Mouse (Mus musculus) skeletal muscle tissue, adult 2 months (tissue): ENCODE results near the gene Gdf15.

Experiments used
- DNase-seq: peaks from one replicate; pipeline ENCODE4 v3.0.0-alpha.2; 2012; ENCODE audit warnings: low read depth, low spot score

Gene Gdf15

DNA sequence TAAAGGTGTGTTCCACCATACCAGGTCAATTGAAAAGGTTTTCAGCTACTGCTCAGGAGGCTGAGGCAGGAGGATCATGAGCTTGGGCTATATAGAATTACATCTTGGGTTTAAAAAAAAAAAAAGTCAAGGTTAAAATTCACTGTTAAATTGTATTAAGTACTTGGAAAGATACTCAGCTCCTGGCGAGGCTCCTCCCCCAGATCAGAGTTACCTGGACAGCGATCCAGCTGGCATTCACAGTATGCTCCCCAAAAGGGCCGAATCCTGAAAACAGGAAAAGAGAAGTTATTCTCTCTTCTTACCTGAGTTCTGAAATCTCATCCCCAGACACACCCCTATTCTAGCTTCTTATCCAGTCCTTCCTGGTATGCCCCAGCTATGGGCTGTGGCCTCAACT is 25.0 kb upstream of the Gdf15 start:
- DNase-seq, result no peak

DNA sequence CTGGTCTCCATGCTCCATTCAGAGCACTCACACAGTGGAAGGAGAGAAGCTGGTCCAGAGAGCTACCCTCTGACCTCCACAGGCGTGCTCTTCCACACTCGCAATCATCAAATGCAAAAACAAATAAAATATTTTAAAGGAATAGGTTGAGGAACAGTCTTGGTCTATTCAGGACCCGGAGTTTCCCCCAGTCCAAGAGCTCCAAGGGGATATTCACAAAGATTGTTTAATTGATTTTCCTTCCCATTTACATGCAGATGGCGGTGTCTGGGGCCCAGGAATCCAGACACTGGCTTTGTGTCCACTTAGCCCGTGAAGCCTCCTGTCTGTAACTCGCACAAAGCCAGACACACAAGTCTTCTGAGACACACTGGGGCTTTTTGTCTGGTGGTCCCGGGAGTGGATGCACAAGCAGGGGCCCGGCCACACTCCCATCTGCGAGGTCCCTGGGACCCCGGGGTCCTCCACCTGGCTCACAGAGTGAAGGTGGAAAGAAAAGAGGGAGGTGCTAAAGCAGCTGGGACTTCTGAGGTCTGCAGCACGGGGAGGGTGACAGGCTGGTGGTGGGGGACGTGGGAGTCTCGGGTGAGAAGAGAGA is 24.0 kb upstream of the Gdf15 start:
- no peak for DNase-seq

- no peak for DNase-seq
Measured at GRCm38 (mm10) chr8:70655469-70655868, 23.2 kb upstream of the Gdf15 start.

DNA sequence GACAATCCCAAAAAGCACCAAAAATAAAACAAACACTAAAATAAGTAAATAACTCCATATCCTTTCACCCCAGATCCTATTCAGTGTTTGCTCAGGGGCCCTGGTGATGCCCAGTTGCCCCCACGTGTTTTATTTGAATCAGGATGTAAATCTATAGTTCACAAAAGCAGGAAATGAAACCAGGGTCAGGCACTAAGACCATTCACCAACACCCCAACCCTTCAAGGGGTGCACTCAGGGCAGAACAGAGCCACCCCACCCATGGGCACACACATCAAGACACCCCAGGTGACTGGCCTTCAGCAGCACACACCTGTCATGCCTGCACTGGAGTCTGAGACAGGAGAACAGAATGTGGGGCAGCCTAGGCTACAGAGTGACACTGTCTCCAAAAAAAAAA is 21.9 kb upstream of the Gdf15 start:
- DNase-seq, result no peak

GRCm38 (mm10) chr8:70653226-70653625 is 21.0 kb upstream of the Gdf15 start:
- no peak for DNase-seq

GRCm38 (mm10) chr8:70650351-70650750 is 18.1 kb upstream of the Gdf15 start:
- DNase-seq, result no peak

GRCm38 (mm10) chr8:70649324-70649723 is 17.1 kb upstream of the Gdf15 start:
- peak; percentile 83 for DNase-seq

DNA sequence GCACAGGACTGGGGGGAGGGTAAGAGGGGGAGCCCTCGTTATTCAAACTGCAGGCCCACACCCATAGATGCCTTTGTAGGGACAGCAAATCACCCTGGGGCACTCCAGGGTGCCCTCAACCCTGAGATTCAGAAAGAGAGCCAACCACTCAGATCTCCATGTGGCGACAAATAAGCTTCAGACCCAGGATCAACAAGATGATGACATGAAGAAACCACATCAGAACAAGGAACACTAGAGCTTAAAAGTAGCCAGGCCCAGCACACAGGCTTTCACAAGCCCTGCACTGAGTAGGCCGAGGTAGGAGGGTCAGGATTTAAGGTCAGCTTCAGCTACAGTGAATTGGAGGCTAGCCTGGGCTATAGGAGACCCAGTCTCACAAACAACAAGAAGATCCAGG is 16.7 kb upstream of the Gdf15 start:
- DNase-seq, result no peak

- DNase-seq, result no peak
Measured at GRCm38 (mm10) chr8:70648164-70648442, 15.8 kb upstream of the Gdf15 start.

DNA sequence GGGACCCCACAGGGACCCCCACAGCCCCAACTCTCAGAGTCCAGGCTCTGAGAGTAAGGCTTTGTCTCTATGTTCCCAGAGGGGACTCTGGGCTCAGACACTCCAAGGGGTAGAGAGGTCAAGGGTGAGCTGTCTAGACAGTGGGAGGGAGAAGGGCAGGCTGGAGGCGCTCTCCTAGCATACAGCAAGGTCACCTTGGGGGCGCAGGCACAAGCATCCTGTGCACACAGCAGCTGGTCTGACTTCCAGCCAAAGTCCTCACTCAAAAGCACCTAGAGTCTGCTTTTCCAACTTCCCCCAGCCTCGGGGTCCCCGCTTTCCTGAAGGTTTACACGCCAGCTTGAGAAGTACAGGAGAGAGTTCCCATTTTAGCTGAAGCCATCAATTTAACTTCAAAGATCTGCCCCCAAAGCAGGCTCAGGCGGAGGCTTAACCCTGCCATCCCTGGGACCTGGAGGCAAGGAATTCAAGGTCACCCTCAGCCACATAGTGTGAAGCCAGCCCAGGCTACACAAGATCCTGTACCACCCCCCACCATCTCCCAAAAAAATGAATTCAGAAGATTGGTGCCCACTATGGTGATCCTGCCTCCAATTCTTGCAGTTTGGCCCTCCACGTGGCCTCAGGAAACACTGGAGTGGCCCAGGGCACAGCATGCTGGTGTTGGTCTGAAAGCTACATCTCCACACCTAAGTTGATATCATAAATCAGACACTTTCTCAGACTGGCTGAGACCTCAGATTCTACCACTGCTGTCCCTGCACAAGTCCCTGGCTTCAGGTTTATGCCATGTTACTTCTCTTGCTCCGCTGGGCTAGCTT is 15.3 kb upstream of the Gdf15 start:
- no peak for DNase-seq

DNA sequence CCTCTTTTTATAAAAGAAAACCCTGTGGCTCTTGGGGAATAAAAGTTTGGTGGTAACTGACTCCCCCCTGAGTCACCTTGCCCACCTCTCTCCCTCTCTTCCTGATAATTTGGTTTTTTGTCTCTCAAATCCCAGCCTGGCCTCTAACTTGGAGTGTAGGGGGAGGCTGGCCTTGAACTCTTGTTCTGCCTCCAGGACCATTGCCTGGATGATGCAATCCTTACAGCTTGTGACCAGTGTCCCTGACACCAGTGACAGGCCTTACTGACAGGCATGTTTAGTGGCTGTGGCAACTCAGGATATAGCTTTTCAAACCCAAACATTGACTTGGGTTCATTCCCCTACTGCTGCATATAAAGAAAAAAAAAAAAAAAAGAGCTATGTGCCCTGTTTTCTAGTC is 14.5 kb upstream of the Gdf15 start:
- DNase-seq, result no peak

DNA sequence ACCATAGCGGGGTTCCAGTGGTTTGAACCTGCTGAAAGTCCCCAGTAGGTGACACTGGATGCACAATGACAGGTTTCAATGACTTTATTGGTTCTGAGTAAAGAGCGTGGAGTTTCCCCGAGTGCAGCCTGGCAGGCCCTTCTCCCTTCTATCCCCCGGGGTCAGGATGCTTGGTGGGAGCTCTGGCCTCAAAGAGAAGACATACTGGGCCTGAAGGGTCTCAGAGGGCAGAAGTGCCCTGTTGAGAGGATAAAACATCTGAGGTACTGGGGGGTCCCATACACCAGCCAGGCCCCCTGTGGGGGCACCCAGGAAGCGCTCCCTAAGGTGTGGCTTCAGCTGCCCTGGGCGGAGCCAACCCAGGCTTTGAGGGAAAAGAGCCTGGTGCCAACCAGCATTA is 14.1 kb upstream of the Gdf15 start:
- no peak for DNase-seq

- DNase-seq, result no peak
Measured at GRCm38 (mm10) chr8:70645501-70646224, 13.4 kb upstream of the Gdf15 start.

DNA sequence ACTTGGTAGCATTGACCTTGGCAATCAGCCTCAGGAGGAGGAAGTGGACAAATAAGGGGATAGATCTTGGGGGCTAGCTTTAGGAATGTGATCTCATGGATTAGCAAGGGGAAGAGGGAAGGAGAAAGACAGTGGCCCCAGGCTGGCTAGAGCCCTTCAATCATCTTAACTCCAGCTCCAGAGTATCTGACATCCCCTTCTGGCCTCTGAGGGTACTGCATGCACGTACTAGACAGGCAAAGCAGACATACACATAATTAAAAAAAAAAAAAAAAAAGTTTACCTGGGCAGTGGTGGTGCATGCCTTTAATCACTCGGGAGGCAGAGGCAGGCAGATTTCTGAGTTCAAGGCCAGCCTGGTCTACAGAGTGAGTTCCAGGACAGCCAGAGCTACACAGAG is 11.8 kb upstream of the Gdf15 start:
- no peak for DNase-seq

GRCm38 (mm10) chr8:70643019-70643418 is 10.8 kb upstream of the Gdf15 start:
- no peak for DNase-seq

GRCm38 (mm10) chr8:70638752-70639151 is 6.5 kb upstream of the Gdf15 start:
- DNase-seq, result no peak

- DNase-seq, result no peak
Measured at GRCm38 (mm10) chr8:70636838-70637237, 4.6 kb upstream of the Gdf15 start.

DNA sequence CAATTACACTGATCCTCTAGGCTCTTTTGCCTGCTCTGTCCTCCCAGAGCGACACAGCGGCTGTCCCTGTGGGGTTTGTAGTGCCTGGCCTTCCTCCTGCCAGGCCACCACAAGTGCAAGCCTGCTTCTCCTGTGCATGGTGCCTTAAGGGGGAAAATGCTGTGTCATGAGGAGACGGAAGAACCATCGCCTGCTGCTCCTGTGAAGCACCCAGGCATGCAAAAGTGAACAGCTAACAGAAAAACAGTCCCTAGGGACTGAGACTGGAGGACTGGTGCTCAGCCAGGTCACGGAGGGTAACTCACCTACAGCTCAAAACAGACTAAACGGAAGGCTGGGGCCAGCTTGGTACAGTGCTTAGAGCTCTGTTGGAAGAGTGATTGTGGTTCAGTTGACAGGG is 3.3 kb upstream of the Gdf15 start:
- no peak for DNase-seq

DNA sequence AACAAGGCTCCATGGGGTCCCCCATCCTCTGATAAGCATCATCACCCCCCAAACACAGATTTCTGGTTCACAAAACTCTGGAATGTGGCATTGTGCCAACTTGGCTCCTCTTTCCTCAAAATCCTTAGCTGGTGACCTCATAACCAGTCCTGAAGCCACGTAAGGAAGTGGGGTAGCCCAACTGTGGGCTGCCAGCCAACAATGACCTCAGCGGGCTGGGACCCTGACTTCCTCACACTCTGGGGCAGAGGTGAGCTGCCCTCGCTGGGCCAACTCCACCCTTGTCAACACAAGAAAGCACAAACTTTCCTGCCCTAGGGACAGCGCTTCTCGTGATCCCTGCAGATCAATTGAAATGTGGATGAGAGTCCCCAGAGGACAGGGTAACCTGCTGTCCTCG is 1.8 kb upstream of the Gdf15 start:
- DNase-seq, result peak; percentile 59

GRCm38 (mm10) chr8:70631436-70631835 is 820 bp downstream of the Gdf15 start:
- no peak for DNase-seq

GRCm38 (mm10) chr8:70630532-70631381 is 1.5 kb downstream of the Gdf15 start:
- no peak for DNase-seq
